Mouse (Mus musculus): Measurements from ENCODE around the gene Ctsd.

Ctsd gene

GRCm38 (mm10) chr7:142400112-142400749, 12.4 kb upstream of the Ctsd start:
- DNase-seq (ENCODE audit: low spot score) = no peak

- DNase-seq (ENCODE audit: low spot score) = no peak
Measured at GRCm38 (mm10) chr7:142399250-142399649, 11.4 kb upstream of the Ctsd start.

- DNase-seq (ENCODE audit: low spot score) = no peak
Measured at GRCm38 (mm10) chr7:142398052-142398451, 10.2 kb upstream of the Ctsd start.

GRCm38 (mm10) chr7:142396611-142397010, 8.8 kb upstream of the Ctsd start:
- no peak for DNase-seq (ENCODE audit: low spot score)

GRCm38 (mm10) chr7:142395472-142395871, 7.6 kb upstream of the Ctsd start:
- no peak for DNase-seq (ENCODE audit: low spot score)

- DNase-seq (ENCODE audit: low spot score) = no peak
Measured at GRCm38 (mm10) chr7:142394261-142395190, 6.7 kb upstream of the Ctsd start.

GRCm38 (mm10) chr7:142393191-142393590, 5.4 kb upstream of the Ctsd start:
- DNase-seq (ENCODE audit: low spot score) = no peak

GRCm38 (mm10) chr7:142391609-142392008, 3.8 kb upstream of the Ctsd start:
- DNase-seq (ENCODE audit: low spot score) = no peak

GRCm38 (mm10) chr7:142391108-142391507, 3.3 kb upstream of the Ctsd start:
- no peak for DNase-seq (ENCODE audit: low spot score)

GRCm38 (mm10) chr7:142389961-142390650, 2.3 kb upstream of the Ctsd start:
- no peak for DNase-seq (ENCODE audit: low spot score)

GRCm38 (mm10) chr7:142388740-142389139, 902 bp upstream of the Ctsd start:
- DNase-seq (ENCODE audit: low spot score) = no peak

- no peak for DNase-seq (ENCODE audit: low spot score)
Measured at GRCm38 (mm10) chr7:142388198-142388597, 360 bp upstream of the Ctsd start.

GRCm38 (mm10) chr7:142386621-142387201, 1.1 kb downstream of the Ctsd start:
- no peak for DNase-seq (ENCODE audit: low spot score)

GRCm38 (mm10) chr7:142385742-142386403, 2.0 kb downstream of the Ctsd start:
- DNase-seq (ENCODE audit: low spot score) = no peak

GRCm38 (mm10) chr7:142384306-142384705, 3.5 kb downstream of the Ctsd start:
- DNase-seq (ENCODE audit: low spot score) = no peak

- no peak for DNase-seq (ENCODE audit: low spot score)
Measured at GRCm38 (mm10) chr7:142382567-142382966, 5.3 kb downstream of the Ctsd start, which contains the start of gene Gm49369. Gm49369 (minus strand) TSS chr7:142382667.

- DNase-seq (ENCODE audit: low spot score) = no peak
Measured at GRCm38 (mm10) chr7:142381175-142381574, 6.7 kb downstream of the Ctsd start.

GRCm38 (mm10) chr7:142379186-142379585, 8.7 kb downstream of the Ctsd start:
- no peak for DNase-seq (ENCODE audit: low spot score)

GRCm38 (mm10) chr7:142377233-142377925, 10.5 kb downstream of the Ctsd start:
- no peak for DNase-seq (ENCODE audit: low spot score)

GRCm38 (mm10) chr7:142376096-142376495, 11.7 kb downstream of the Ctsd start:
- no peak for DNase-seq (ENCODE audit: low spot score)

- no peak for DNase-seq (ENCODE audit: low spot score)
Measured at GRCm38 (mm10) chr7:142375261-142375724, 12.5 kb downstream of the Ctsd start.

All from left cerebral cortex, adult 11 months (tissue).